Mouse (Mus musculus): ENCODE data around the gene Lyzl4. TPM values are rescaled to one million over a fixed set of nuclear protein-coding genes. Genes with fewer than 3 reads are reported as not detected.

Lyzl4 gene
- polyA plus RNA-seq, 1 experiment from 2014 or later: 0.12 TPM

DNA sequence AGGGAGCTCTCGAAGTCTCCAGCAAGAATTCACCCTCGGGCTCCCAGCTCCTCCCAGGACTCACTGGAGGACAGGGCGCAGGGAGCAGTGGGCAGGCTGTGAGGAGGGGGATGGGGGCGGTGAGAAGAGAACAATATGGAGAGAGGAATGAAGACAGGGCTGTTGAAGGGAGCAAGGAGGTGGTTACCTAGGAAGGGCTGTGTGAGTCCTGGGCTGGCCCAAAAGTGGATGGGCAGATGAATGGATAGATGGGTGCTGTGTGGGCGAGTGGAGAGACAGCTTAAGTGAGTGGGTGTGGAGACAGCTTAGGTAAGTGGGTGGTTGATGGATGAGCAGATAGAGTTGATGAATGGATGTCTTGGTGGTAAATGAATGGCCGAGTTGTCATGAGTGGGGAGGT lies 21.6 kb upstream of the Lyzl4 start:
- H3K4me2 ChIP-seq (ENCODE audit: low read depth, low read length): no peak overlapping the region
- no peak overlapping the region for H3K9ac ChIP-seq (replicated peaks)
- H3K27me3 ChIP-seq (ENCODE audit: insufficient read depth, low read length): peaks cover 18% of the 10 kb centered on the region; the same call in 1 of the 2 replicates
- no peaks in the 10 kb centered on the region for H3K36me3 ChIP-seq (replicated peaks; ENCODE audit: insufficient read depth, low read length)
- H3K4me1 ChIP-seq (ENCODE audit: insufficient read depth): no peaks in the 10 kb centered on the region
- WGBS (ENCODE audit: insufficient replicate concordance): 70% methylated on average over 6 of the region's 6 CpGs
- ATAC-seq (no peak), DNase-seq (no peak)
- TF ChIP-seq EP300 (IDR thresholded peaks at IDR 0.05; ENCODE audit: low read depth) (no peak), CTCF (IDR thresholded peaks at IDR 0.05; ENCODE audit: low read depth) (no peak)
- H3K27ac ChIP-seq (ENCODE audit: low read depth): no peak overlapping the region
- H3K4me3 ChIP-seq (ENCODE audit: low read depth, low read length): no peak overlapping the region
- no peaks in the 10 kb centered on the region for H3K9me3 ChIP-seq (ENCODE audit: low read length)

GRCm38 (mm10) chr9:121659791-121660190 lies 17.9 kb upstream of the Lyzl4 start:
- no peak overlapping the region for H3K4me3 ChIP-seq (ENCODE audit: low read depth, low read length)
- WGBS (ENCODE audit: insufficient replicate concordance): 72% methylated on average over 7 of the region's 7 CpGs
- H3K4me2 ChIP-seq (ENCODE audit: low read depth, low read length): no peak overlapping the region
- H3K27ac ChIP-seq (ENCODE audit: low read depth): no peak overlapping the region
- TF ChIP-seq EP300 (IDR thresholded peaks at IDR 0.05; ENCODE audit: low read depth) (no peak), CTCF (IDR thresholded peaks at IDR 0.05; ENCODE audit: low read depth) (no peak)
- 0 out of 2 replicates have a peak, but pooled peaks cover 9% of the 10 kb centered on the region for H3K27me3 ChIP-seq (ENCODE audit: insufficient read depth, low read length)
- H3K9me3 ChIP-seq (ENCODE audit: low read length): no peaks in the 10 kb centered on the region
- DNase-seq (no peak), ATAC-seq (no peak)
- no peak overlapping the region for H3K9ac ChIP-seq (replicated peaks)
- no peaks in the 10 kb centered on the region for H3K36me3 ChIP-seq (replicated peaks; ENCODE audit: insufficient read depth, low read length)
- H3K4me1 ChIP-seq (ENCODE audit: insufficient read depth): no peaks in the 10 kb centered on the region

DNA sequence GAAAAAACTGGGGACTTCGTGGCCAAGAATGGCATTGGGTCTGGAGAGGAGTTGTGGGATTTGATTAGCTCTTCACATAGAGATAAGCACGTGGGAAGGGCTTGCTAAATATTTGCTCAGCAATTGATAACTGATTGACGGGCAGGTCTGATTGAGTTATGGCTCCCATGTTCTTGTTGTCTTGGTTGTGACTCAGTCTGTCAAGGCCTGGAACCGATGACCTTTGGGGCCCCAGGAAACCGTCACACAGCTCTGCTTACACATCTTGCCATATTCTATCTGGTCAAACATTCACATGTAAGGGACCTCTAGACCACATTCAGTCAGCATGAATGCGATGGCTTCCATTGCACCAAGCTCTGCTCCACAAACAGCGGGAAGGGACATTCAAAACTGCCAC lies 16.4 kb upstream of the Lyzl4 start:
- WGBS (ENCODE audit: insufficient replicate concordance): 49% methylated on average over 7 of the region's 7 CpGs
- H3K4me1 ChIP-seq (ENCODE audit: insufficient read depth): no peaks in the 10 kb centered on the region

GRCm38 (mm10) chr9:121657143-121657542 lies 15.2 kb upstream of the Lyzl4 start:
- H3K4me1 ChIP-seq (ENCODE audit: insufficient read depth): no peaks in the 10 kb centered on the region
- no peak overlapping the region for H3K27ac ChIP-seq (ENCODE audit: low read depth)
- 0 out of 2 replicates have a peak, but pooled peaks cover 3% of the 10 kb centered on the region for H3K27me3 ChIP-seq (ENCODE audit: insufficient read depth, low read length)
- H3K4me3 ChIP-seq (ENCODE audit: low read depth, low read length): no peak overlapping the region
- no peaks in the 10 kb centered on the region for H3K9me3 ChIP-seq (ENCODE audit: low read length)
- no peak for TF ChIP-seq EP300 (IDR thresholded peaks at IDR 0.05; ENCODE audit: low read depth)
- no peak overlapping the region for H3K4me2 ChIP-seq (ENCODE audit: low read depth, low read length)
- DNase-seq: no peak
- H3K36me3 ChIP-seq (replicated peaks; ENCODE audit: insufficient read depth, low read length): no peaks in the 10 kb centered on the region
- ATAC-seq: no peak
- 58% methylated on average over 13 of the region's 13 CpGs for WGBS (ENCODE audit: insufficient replicate concordance)
- no peak overlapping the region for H3K9ac ChIP-seq (replicated peaks)

More for the DNA sequence above, 16.4 kb upstream of the Lyzl4 start:
- H3K27me3 ChIP-seq (ENCODE audit: insufficient read depth, low read length): 0 out of 2 replicates have a peak, but pooled peaks cover 3% of the 10 kb centered on the region
- no peak for ATAC-seq
- no peak overlapping the region for H3K4me3 ChIP-seq (ENCODE audit: low read depth, low read length)
- no peak overlapping the region for H3K9ac ChIP-seq (replicated peaks)
- TF ChIP-seq EP300 (IDR thresholded peaks at IDR 0.05; ENCODE audit: low read depth): no peak
- no peak for TF ChIP-seq CTCF (IDR thresholded peaks at IDR 0.05; ENCODE audit: low read depth)
- no peaks in the 10 kb centered on the region for H3K9me3 ChIP-seq (ENCODE audit: low read length)
- no peaks in the 10 kb centered on the region for H3K36me3 ChIP-seq (replicated peaks; ENCODE audit: insufficient read depth, low read length)
- no peak for DNase-seq
- H3K4me2 ChIP-seq (ENCODE audit: low read depth, low read length): no peak overlapping the region
- H3K27ac ChIP-seq (ENCODE audit: low read depth): no peak overlapping the region

DNA sequence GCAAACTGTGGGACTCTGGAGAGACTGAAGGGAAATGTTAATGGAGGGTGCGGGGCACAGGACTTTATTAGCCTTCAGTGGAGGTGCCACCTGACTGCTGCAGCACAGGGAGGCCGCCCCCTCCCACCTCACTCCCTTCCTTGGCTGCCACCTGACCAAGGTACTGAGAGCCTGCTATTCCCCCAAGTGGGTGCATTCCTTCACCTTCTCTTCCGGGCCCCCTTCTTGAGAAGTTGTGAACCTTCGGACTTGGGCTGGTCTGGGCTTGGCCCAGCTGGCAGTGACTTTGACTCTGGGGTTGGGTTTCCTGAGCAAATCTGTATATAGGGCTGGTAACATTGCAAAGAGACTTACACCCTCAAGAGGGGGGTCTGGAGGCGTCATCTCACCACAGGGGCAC lies 14.4 kb upstream of the Lyzl4 start:
- Histone ChIP-seq H3K9me3 (ENCODE audit: low read length) (no peaks in the 10 kb centered on the region), H3K4me3 (ENCODE audit: low read depth, low read length) (no peak overlapping the region), H3K4me1 (ENCODE audit: insufficient read depth) (no peaks in the 10 kb centered on the region), H3K9ac (replicated peaks) (no peak overlapping the region), H3K4me2 (ENCODE audit: low read depth, low read length) (no peak overlapping the region), H3K36me3 (replicated peaks; ENCODE audit: insufficient read depth, low read length) (no peaks in the 10 kb centered on the region), H3K27ac (ENCODE audit: low read depth) (no peak overlapping the region), H3K27me3 (ENCODE audit: insufficient read depth, low read length) (0 out of 2 replicates have a peak, but pooled peaks cover 3% of the 10 kb centered on the region)
- 74% methylated on average over 5 of the region's 5 CpGs for WGBS (ENCODE audit: insufficient replicate concordance)
- no peak for TF ChIP-seq CTCF (IDR thresholded peaks at IDR 0.05; ENCODE audit: low read depth)
- TF ChIP-seq EP300 (IDR thresholded peaks at IDR 0.05; ENCODE audit: low read depth): no peak
- DNase-seq (no peak), ATAC-seq (no peak)

DNA sequence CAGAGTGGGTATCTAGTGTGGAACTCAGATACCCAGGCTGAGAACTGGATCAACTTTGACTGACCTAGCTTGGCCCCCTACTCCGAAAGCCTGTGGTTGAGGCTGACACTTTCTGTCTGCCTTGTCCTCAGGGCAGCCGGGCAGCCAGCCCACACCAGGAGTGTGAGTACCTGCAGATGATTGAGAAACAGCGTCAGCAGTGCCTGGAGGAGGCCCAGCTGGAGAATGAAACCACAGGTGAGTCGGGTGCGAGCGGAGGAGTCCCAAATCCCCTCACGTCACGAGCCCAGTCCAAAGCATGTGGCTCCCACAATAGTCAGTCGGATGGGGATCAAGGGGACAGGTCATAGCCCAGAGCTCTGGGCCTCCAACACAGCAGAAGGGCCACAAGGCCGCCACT lies 11.8 kb upstream of the Lyzl4 start:
- WGBS (ENCODE audit: insufficient replicate concordance): 71% methylated on average over 10 of the region's 10 CpGs
- no peak overlapping the region for H3K9ac ChIP-seq (replicated peaks)
- TF ChIP-seq CTCF (IDR thresholded peaks at IDR 0.05; ENCODE audit: low read depth) (no peak), EP300 (IDR thresholded peaks at IDR 0.05; ENCODE audit: low read depth) (no peak)
- H3K27me3 ChIP-seq (ENCODE audit: insufficient read depth, low read length): 0 out of 2 replicates have a peak, but pooled peaks cover under 1% of the 10 kb centered on the region
- H3K4me2 ChIP-seq (ENCODE audit: low read depth, low read length): no peak overlapping the region
- DNase-seq (no peak), ATAC-seq (no peak)
- H3K27ac ChIP-seq (ENCODE audit: low read depth): no peak overlapping the region
- H3K9me3 ChIP-seq (ENCODE audit: low read length): no peaks in the 10 kb centered on the region
- H3K4me3 ChIP-seq (ENCODE audit: low read depth, low read length): no peak overlapping the region
- no peaks in the 10 kb centered on the region for H3K36me3 ChIP-seq (replicated peaks; ENCODE audit: insufficient read depth, low read length)
- H3K4me1 ChIP-seq (ENCODE audit: insufficient read depth): no peaks in the 10 kb centered on the region

DNA sequence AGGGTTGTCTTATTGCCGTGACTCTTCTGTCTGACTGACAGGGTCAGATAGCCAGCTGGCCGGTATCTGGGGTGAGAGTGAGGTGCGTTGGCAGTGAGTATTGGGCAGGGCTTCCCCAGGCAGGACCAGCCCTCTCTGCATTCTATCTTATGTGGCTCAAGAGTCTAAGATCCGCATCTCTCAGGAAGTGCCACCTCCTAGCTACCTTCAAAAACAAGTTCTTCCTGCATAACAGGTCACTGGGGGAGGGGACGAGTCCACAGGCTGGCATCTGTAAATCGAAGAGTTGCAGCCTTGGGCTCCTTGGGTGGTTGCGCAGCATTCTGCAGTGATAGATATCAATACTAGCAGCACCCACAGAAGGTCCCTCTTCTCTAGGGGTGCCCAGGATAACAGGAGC lies 5.1 kb upstream of the Lyzl4 start:
- WGBS (ENCODE audit: insufficient replicate concordance): 57% methylated on average over 7 of the region's 7 CpGs
- no peaks in the 10 kb centered on the region for H3K9me3 ChIP-seq (ENCODE audit: low read length)
- DNase-seq (no peak), ATAC-seq (no peak)
- peaks cover 23% of the 10 kb centered on the region for H3K27me3 ChIP-seq (ENCODE audit: insufficient read depth, low read length)
- no peak overlapping the region for H3K27ac ChIP-seq (ENCODE audit: low read depth)
- H3K4me2 ChIP-seq (ENCODE audit: low read depth, low read length): no peak overlapping the region
- no peak for TF ChIP-seq EP300 (IDR thresholded peaks at IDR 0.05; ENCODE audit: low read depth)
- no peak for TF ChIP-seq CTCF (IDR thresholded peaks at IDR 0.05; ENCODE audit: low read depth)
- peaks cover 8% of the 10 kb centered on the region for H3K4me1 ChIP-seq (ENCODE audit: insufficient read depth)
- H3K36me3 ChIP-seq (replicated peaks; ENCODE audit: insufficient read depth, low read length): no peaks in the 10 kb centered on the region
- no peak overlapping the region for H3K9ac ChIP-seq (replicated peaks)
- no peak overlapping the region for H3K4me3 ChIP-seq (ENCODE audit: low read depth, low read length)

Measured in liver, postnatal 0 days (tissue).